Mouse (Mus musculus) heart, embryonic 11.5 days (tissue): ENCODE data around the gene 2310011J03Rik. TPM values are rescaled to one million over a fixed set of nuclear protein-coding genes. Genes with fewer than 3 reads are reported as not detected.

Source experiments
- ATAC-seq: fragments of 200-750 bp; cut with Nextera tagmentation; replicated peaks from 2 replicates; pipeline ENCODE4 v1.8.0; 2017; ENCODE audit warnings: moderate library complexity; ENCODE audit not compliant: insufficient number of reproducible peaks, low FRiP score, low TSS enrichment
- H3K27ac ChIP-seq: fragments of 300-500 bp; sonication (generic); 2 replicates; pipeline ENCODE4 v1.5.1; 2014; ENCODE audit warnings: mild to moderate bottlenecking, low read depth, low read length
- H3K27me3 ChIP-seq: fragments of 300-500 bp; sonication (generic); 2 replicates; pipeline ENCODE4 v1.6.1; 2014; ENCODE audit warnings: mild to moderate bottlenecking, low read length, mixed read lengths; ENCODE audit not compliant: control insufficient read depth, insufficient read depth
- H3K36me3 ChIP-seq: fragments of 300-500 bp; sonication (generic); 2 replicates; pipeline ENCODE4 v1.6.1; 2014; ENCODE audit warnings: mild to moderate bottlenecking, low read length, moderate library complexity, mixed read lengths; ENCODE audit not compliant: control insufficient read depth, insufficient read depth
- H3K4me1 ChIP-seq: fragments of 300-500 bp; sonication (generic); 2 replicates; pipeline ENCODE4 v1.6.1; 2014; ENCODE audit warnings: low read length; ENCODE audit not compliant: control insufficient read depth, insufficient read depth
- H3K4me2 ChIP-seq: fragments of 300-500 bp; sonication (generic); 2 replicates; pipeline ENCODE4 v1.6.1; 2014; ENCODE audit warnings: mild to moderate bottlenecking, moderate library complexity
- H3K4me3 ChIP-seq: fragments of 300-500 bp; sonication (generic); 2 replicates; pipeline ENCODE4 v1.5.1; 2014; ENCODE audit warnings: low read depth, low read length
- H3K9ac ChIP-seq: fragments of 300-500 bp; sonication (generic); 2 replicates; pipeline ENCODE4 v1.6.1; 2014; ENCODE audit warnings: mild to moderate bottlenecking, low read depth, low read length, moderate library complexity
- H3K9me3 ChIP-seq: fragments of 300-500 bp; sonication (generic); replicated peaks from 2 replicates; pipeline ENCODE4 v1.6.1; 2016; ENCODE audit warnings: low read length; ENCODE audit not compliant: control insufficient read depth
- WGBS: fragments of 180-500 bp; shearing (Covaris S2); extraction: QIAGEN DNeasy Blood & Tissue Kit; methylation state at CpG from one replicate; pipeline ENCODE4 v1.1.7; 2014; ENCODE audit not compliant: insufficient replicate concordance; 5-methylcytosine and 5-hydroxymethylcytosine counted together
- microRNA-seq: library from miRNA; unstranded; fragments of <30 nt; microRNA quantifications from one replicate; pipeline ENCODE4, GENCODE M21; 2016; ENCODE audit warnings: borderline number of aligned reads
- polyA plus RNA-seq: library from polyadenylated mRNA; unstranded; fragments of >200 nt; fragmentation: Nextera tagmentation; extraction: Ambion mirVana; gene quantifications from 2 replicates; pipeline ENCODE4 v1.2.1, GENCODE M21; 2014

The 2310011J03Rik gene
- polyA plus RNA-seq, 1 experiment from 2014 or later = 29.7 TPM

- Histone ChIP-seq H3K27ac (no peak overlapping the region), H3K4me1 (peaks cover 34% of the 10 kb centered on the region), H3K36me3 (peaks cover 21% of the 10 kb centered on the region), H3K4me3 (no peak overlapping the region), H3K9me3 (no peaks in the 10 kb centered on the region), H3K4me2 (no peak overlapping the region; the same call in 1 of the 2 replicates), H3K27me3 (no peaks in the 10 kb centered on the region), H3K9ac (no peak overlapping the region)
- no peak for ATAC-seq
- WGBS = 86% methylated on average over 8 of the region's 8 CpGs
Measured at GRCm38 (mm10) chr10:80271870-80272585, 48.3 kb downstream of the 2310011J03Rik start.

GRCm38 (mm10) chr10:80271186-80271843 lies 49.0 kb downstream of the 2310011J03Rik start:
- peak overlapping the region; percentile 12; the same call in 1 of the 2 replicates for H3K4me2 ChIP-seq

GRCm38 (mm10) chr10:80270734-80271181 lies 49.6 kb downstream of the 2310011J03Rik start:
- Histone ChIP-seq H3K27ac (no peak overlapping the region), H3K27me3 (no peaks in the 10 kb centered on the region), H3K4me1 (peaks cover 46% of the 10 kb centered on the region), H3K9ac (0 out of 2 replicates have a peak overlapping the region, but pooled peaks have one; percentile 23), H3K4me2 (0 out of 2 replicates have a peak overlapping the region, but pooled peaks have one; percentile 12), H3K9me3 (no peaks in the 10 kb centered on the region), H3K36me3 (peaks cover 20% of the 10 kb centered on the region), H3K4me3 (no peak overlapping the region)
- WGBS = 74% methylated on average over 6 of the region's 6 CpGs
- ATAC-seq = no peak

More at GRCm38 (mm10) chr10:80271186-80271843, 49.0 kb downstream of the 2310011J03Rik start:
- H3K9ac ChIP-seq = no peak overlapping the region
- no peak for ATAC-seq
- no peak overlapping the region for H3K4me3 ChIP-seq
- H3K36me3 ChIP-seq = peaks cover 20% of the 10 kb centered on the region
- WGBS = 80% methylated on average over 5 of the region's 5 CpGs
- no peaks in the 10 kb centered on the region for H3K9me3 ChIP-seq
- no peaks in the 10 kb centered on the region for H3K27me3 ChIP-seq
- H3K4me1 ChIP-seq = peaks cover 41% of the 10 kb centered on the region
- no peak overlapping the region for H3K27ac ChIP-seq

- no peak overlapping the region for H3K27ac ChIP-seq
Measured at GRCm38 (mm10) chr10:80270099-80270498, 50.2 kb downstream of the 2310011J03Rik start.

More at GRCm38 (mm10) chr10:80270099-80270498, 50.2 kb downstream of the 2310011J03Rik start:
- no peak for ATAC-seq
- H3K4me1 ChIP-seq = peaks cover 49% of the 10 kb centered on the region
- WGBS = 73% methylated on average over 2 of the region's 2 CpGs
- no peaks in the 10 kb centered on the region for H3K9me3 ChIP-seq
- H3K9ac ChIP-seq = peak overlapping the region; percentile 23; the same call in 1 of the 2 replicates
- H3K27me3 ChIP-seq = no peaks in the 10 kb centered on the region
- H3K4me3 ChIP-seq = no peak overlapping the region
- H3K4me2 ChIP-seq = 0 out of 2 replicates have a peak overlapping the region, but pooled peaks have one; percentile 14
- H3K36me3 ChIP-seq = peaks cover 17% of the 10 kb centered on the region

Small RNA genes within 50 kb of the gene (microRNA-seq; reads per million reads assigned to microRNA genes)
- 0.68 reads per million, percentile 4 among the genes with 10 or more reads in this experiment for gene Mir6911

Other genes with a start within 250 kb of the 2310011J03Rik start
- gene Sbno2, start 215.0 kb downstream of the 2310011J03Rik start, polyA plus RNA-seq = 8.4 and 9.6 TPM in 2 replicates
- gene Stk11, start 204.7 kb downstream of the 2310011J03Rik start, polyA plus RNA-seq = 16.5 and 20.0 TPM in 2 replicates
- gene Atp5d, start 181.9 kb downstream of the 2310011J03Rik start, polyA plus RNA-seq = 772 and 785 TPM in 2 replicates
- gene Cbarp, start 179.7 kb downstream of the 2310011J03Rik start, polyA plus RNA-seq = 2.5 and 2.7 TPM in 2 replicates
- gene Midn, start 172.3 kb downstream of the 2310011J03Rik start, polyA plus RNA-seq = 29.5 and 31.9 TPM in 2 replicates
- 49.1 and 52.7 TPM in 2 replicates for gene Cirbp, start 154.6 kb downstream of the 2310011J03Rik start, polyA plus RNA-seq
- gene 1600002K03Rik, start 147.6 kb downstream of the 2310011J03Rik start, polyA plus RNA-seq = 9.6 and 12.4 TPM in 2 replicates
- 13.9 and 14.8 TPM in 2 replicates for gene Efna2, start 141.1 kb downstream of the 2310011J03Rik start, polyA plus RNA-seq
- 34.6 and 38.2 TPM in 2 replicates for gene Mum1, start 94.1 kb downstream of the 2310011J03Rik start, polyA plus RNA-seq
- gene Ndufs7, start 71.4 kb downstream of the 2310011J03Rik start, polyA plus RNA-seq = 499 and 501 TPM in 2 replicates
- 57.2 and 59.0 TPM in 2 replicates for gene Gamt, start 59.5 kb downstream of the 2310011J03Rik start, polyA plus RNA-seq
- 28.4 and 29.9 TPM in 2 replicates for gene Dazap1, start 59.1 kb downstream of the 2310011J03Rik start, polyA plus RNA-seq
- 702 and 828 TPM in 2 replicates for gene Rps15, start 28.1 kb downstream of the 2310011J03Rik start, polyA plus RNA-seq
- gene Apc2, start 24.6 kb downstream of the 2310011J03Rik start, polyA plus RNA-seq = 0.55 and 0.69 TPM in 2 replicates
- gene Pcsk4, start 9.0 kb upstream of the 2310011J03Rik start, polyA plus RNA-seq = 0.77 and 1.6 TPM in 2 replicates
- 4.9 and 7.3 TPM in 2 replicates for gene Reep6, start 9.4 kb upstream of the 2310011J03Rik start, polyA plus RNA-seq
- 2.4 and 3.7 TPM in 2 replicates for gene Adamtsl5, start 27.9 kb upstream of the 2310011J03Rik start, polyA plus RNA-seq
- not detected in 2 replicates for gene Plk5, start 35.9 kb upstream of the 2310011J03Rik start, polyA plus RNA-seq
- 4.0 and 6.4 TPM in 2 replicates for gene Mex3d, start 67.1 kb upstream of the 2310011J03Rik start, polyA plus RNA-seq
- 151 and 171 TPM in 2 replicates for gene Mbd3, start 79.0 kb upstream of the 2310011J03Rik start, polyA plus RNA-seq
- gene Uqcr11, start 86.3 kb upstream of the 2310011J03Rik start, polyA plus RNA-seq = 1,161 and 1,177 TPM in 2 replicates
- 66.1 and 69.8 TPM in 2 replicates for gene Tcf3, start 113.1 kb upstream of the 2310011J03Rik start, polyA plus RNA-seq
- gene Onecut3, start 174.3 kb upstream of the 2310011J03Rik start, polyA plus RNA-seq = 0.04 TPM in 1 of 2 replicates, not detected in the other
- gene Atp8b3, start 218.6 kb upstream of the 2310011J03Rik start, polyA plus RNA-seq = 0.09 TPM in 1 of 2 replicates, not detected in the other
- gene Rexo1, start 241.0 kb upstream of the 2310011J03Rik start, polyA plus RNA-seq = 18.0 and 18.1 TPM in 2 replicates